Mouse (Mus musculus): ENCODE measurements at regions not wholly inside any gene's neighbourhood (a gene's known extent, or its start where the extent isn't known, plus 50 kb on each side); places are given as distances from the start of the nearest gene placed in this dataset.

GRCm38 (mm10) chr1:151263372-151263771 is 53.4 kb downstream of the Gm47996 start:
- no peak for DNase-seq

- DNase-seq, result no peak
Measured at GRCm38 (mm10) chr1:151263830-151264229, 53.9 kb downstream of the Gm47996 start.

GRCm38 (mm10) chr1:151264789-151265188 is 54.9 kb downstream of the Gm47996 start:
- no peak for DNase-seq

GRCm38 (mm10) chr1:151265590-151265989 is 55.7 kb downstream of the Gm47996 start:
- no peak for DNase-seq

- no peak for DNase-seq
Measured at GRCm38 (mm10) chr1:151266703-151267102, 56.8 kb downstream of the Gm47996 start.

- DNase-seq, result peak; percentile 22
Measured at GRCm38 (mm10) chr1:151270691-151271090, 60.8 kb downstream of the Gm47996 start.

GRCm38 (mm10) chr1:151274306-151274705 is 64.4 kb downstream of the Gm47996 start:
- no peak for DNase-seq

- DNase-seq, result no peak
Measured at GRCm38 (mm10) chr1:151275581-151275980, 65.7 kb downstream of the Gm47996 start.

- no peak for DNase-seq
Measured at GRCm38 (mm10) chr1:151279955-151280354, 64.3 kb upstream of the Ivns1abp start.

GRCm38 (mm10) chr1:151285045-151285444 is 59.2 kb upstream of the Ivns1abp start:
- no peak for DNase-seq

- DNase-seq, result peak; percentile 71
Measured at GRCm38 (mm10) chr1:151287451-151287850, 56.8 kb upstream of the Ivns1abp start.

GRCm38 (mm10) chr1:151289061-151289460 is 55.2 kb upstream of the Ivns1abp start:
- no peak for DNase-seq

- DNase-seq, result no peak
Measured at GRCm38 (mm10) chr1:151289493-151290258, 54.6 kb upstream of the Ivns1abp start.

- DNase-seq, result no peak
Measured at GRCm38 (mm10) chr1:151293311-151294050, 50.8 kb upstream of the Ivns1abp start.
